Mouse (Mus musculus): ENCODE results near the gene Pin1.
"Not testable (repeated sequence)": the region's sequence is repeated elsewhere in the genome, so short reads cannot be mapped to it uniquely, and the experiment has no call there.

Gene Pin1

GRCm38 (mm10) chr9:20651602-20652259, at the start of gene Pin1:
Pin1 (plus strand) TSS chr9:20652095.
- peak; percentile 99 for DNase-seq (ENCODE audit: low read depth, low spot score)

DNA sequence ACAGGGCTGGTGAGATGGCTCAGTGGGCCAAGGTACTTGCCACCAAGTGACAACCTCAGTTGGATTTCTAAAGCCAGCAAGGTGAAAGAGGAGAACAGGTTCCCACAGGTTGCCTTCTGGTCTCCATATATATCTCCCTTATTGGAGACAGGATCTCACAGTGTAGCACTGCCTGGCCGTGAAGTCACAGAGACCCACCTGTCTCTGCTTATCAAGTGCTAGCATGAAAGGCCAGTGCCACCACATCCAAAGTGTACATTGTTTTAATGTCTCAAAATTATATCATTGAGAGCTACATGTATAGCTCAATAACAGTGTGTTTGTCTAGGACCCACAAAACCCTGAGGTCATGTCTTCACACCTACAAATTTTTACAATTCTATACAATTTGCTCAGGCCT, 45.6 kb upstream of the Pin1 start:
- DNase-seq (ENCODE audit: low read depth, low spot score): no peak

- peak; percentile 95 for DNase-seq (ENCODE audit: low read depth, low spot score)
These were observed 44.6 kb upstream of the Pin1 start for GRCm38 (mm10) chr9:20607100-20607974.

GRCm38 (mm10) chr9:20609831-20610464, 41.9 kb upstream of the Pin1 start:
- DNase-seq (ENCODE audit: low read depth, low spot score): peak; percentile 33

GRCm38 (mm10) chr9:20611976-20612375, 39.9 kb upstream of the Pin1 start:
- no peak for DNase-seq (ENCODE audit: low read depth, low spot score)

DNA sequence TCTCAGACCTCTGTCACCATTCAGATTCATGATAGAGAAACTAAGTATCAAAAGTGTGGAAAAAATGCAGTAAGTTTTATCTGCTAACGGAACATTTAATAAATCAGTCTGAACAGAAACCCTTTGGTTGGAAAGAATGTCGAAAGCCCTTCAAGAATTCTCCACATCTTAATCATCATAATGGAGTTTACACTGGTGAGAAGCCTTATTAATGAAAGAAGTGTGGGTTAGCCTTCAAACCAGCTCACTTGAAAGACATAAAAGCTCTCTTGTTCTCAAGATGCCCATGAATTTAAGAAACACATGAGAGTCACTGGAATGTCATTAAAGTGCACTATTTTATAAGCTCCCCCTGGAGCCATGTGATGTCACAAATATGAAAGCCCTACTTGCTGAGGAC, 35.2 kb upstream of the Pin1 start:
- DNase-seq (ENCODE audit: low read depth, low spot score): no peak

GRCm38 (mm10) chr9:20631332-20631731, 20.6 kb upstream of the Pin1 start:
- DNase-seq (ENCODE audit: low read depth, low spot score): no peak

DNA sequence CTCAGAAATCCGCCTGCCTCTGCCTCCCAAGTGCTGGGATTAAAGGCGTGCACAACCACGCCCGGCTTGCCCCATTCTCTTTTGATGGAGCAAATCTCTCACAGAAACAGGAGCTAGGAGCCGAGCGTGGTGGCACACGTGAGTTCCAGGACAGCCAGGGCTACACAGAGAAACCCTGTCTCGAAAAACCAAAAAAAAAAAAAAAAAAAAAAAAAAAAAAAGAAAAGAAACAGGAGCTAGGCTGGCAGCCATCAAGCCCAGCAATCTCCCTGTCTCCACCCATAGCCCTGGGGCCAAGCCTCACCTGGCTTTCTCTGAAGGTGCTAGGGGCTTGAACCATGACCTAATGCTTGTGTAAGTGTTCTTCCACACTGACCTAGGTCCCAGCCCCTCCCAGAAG, 16.2 kb upstream of the Pin1 start:
- DNase-seq (ENCODE audit: low read depth, low spot score): not testable (repeated sequence)

DNA sequence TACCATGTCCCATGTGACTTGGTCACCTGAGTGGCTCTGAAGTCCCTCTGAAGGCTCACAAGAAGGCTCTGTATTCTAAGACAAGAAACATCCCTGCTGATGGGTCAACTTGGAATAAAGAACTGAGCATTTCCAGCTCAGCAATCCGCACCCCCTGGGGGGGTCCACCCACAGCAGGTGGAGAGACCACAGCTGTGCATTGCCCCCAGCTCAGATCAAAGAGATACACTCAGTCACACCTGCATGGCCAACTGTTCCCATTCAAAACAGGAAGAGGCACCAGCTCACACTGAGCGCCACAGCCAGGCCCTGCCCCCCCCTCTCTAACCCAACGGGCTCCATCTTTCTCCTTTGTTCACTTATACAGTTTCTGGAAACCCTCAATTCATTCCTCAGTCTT, 15.6 kb upstream of the Pin1 start:
- DNase-seq (ENCODE audit: low read depth, low spot score): no peak

GRCm38 (mm10) chr9:20636790-20637189, 15.1 kb upstream of the Pin1 start:
- no peak for DNase-seq (ENCODE audit: low read depth, low spot score)

DNA sequence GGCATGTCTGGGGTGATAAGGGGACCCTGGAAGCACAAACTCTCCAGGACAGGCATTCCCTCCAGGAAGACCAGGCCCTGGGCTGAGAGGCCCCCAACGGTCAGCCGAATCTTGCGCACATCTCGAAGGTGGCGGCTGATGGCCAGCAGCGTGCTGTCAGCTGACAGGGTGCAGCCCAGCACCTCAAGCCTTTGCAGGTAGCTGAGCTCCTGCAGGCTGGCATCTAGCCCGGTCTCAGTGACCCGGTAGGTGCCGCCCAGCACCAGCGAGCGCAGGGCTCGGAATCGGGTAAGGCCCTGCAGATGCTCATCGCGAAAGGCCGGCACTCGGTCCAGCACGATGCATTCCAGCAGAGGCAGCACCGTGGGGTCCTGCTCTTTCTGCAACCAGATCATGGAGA, 13.3 kb upstream of the Pin1 start:
- no peak for DNase-seq (ENCODE audit: low read depth, low spot score)

GRCm38 (mm10) chr9:20639486-20639885, 12.4 kb upstream of the Pin1 start:
- DNase-seq (ENCODE audit: low read depth, low spot score): no peak

- DNase-seq (ENCODE audit: low read depth, low spot score): no peak
These were observed 10.4 kb upstream of the Pin1 start for GRCm38 (mm10) chr9:20641501-20641900.

GRCm38 (mm10) chr9:20642101-20642895, 9.6 kb upstream of the Pin1 start, which contains the start of gene Ubl5:
Ubl5 (plus strand) TSS chr9:20642878.
- peak; percentile 99 for DNase-seq (ENCODE audit: low read depth, low spot score)

- DNase-seq (ENCODE audit: low read depth, low spot score): peak; percentile 95
These were observed 8.9 kb upstream of the Pin1 start for GRCm38 (mm10) chr9:20642896-20643466.

DNA sequence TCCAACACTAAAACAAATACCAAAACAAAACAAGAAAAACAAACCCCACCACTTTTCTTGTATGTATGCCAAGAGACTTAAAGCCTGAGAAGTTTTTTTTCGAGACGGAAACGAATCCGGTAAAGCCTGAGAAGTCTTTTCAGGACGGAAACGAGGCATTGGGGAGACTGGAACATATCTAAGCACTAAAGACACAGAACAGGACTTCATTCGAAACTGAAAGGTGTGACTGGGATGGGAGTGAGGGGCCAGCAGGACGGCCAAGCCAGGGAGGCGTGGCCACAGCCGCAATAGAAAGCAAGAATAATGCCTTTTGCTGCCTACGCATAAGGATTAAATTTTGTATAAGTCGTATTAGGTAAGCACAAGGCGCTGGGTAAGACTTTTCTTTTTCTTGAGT, 8.1 kb upstream of the Pin1 start:
- no peak for DNase-seq (ENCODE audit: low read depth, low spot score)

- DNase-seq (ENCODE audit: low read depth, low spot score): peak; percentile 76
These were observed 7.4 kb upstream of the Pin1 start, which contains the start of gene Fbxl12 for GRCm38 (mm10) chr9:20644360-20645081. Fbxl12 (minus strand) TSS chr9:20644767.

GRCm38 (mm10) chr9:20645121-20645520, 6.8 kb upstream of the Pin1 start:
- no peak for DNase-seq (ENCODE audit: low read depth, low spot score)

DNA sequence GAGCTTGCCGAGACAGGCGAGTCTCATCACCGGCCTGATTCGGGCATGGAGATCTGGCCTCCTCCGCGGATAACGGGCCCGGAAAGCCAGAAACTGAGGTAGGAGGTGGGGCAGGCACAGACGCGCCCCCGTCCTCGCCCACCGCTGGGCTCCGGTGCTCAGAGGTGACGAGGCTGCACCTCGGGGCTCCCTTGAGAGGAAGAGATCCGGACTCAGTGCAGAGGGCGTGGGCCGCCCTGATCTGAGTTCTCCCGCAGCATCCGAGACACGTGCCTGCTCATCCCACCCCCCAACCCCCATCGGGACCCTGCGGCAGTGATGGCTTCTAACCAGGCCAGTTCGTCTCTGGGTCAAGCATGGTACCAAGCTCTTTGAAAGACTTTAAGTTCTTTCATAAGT, 364 bp downstream of the Pin1 start:
- DNase-seq (ENCODE audit: low read depth, low spot score): no peak

GRCm38 (mm10) chr9:20653859-20654258, 2.0 kb downstream of the Pin1 start:
- DNase-seq (ENCODE audit: low read depth, low spot score): no peak

GRCm38 (mm10) chr9:20657546-20657945, 5.7 kb downstream of the Pin1 start:
- no peak for DNase-seq (ENCODE audit: low read depth, low spot score)
